Mouse (Mus musculus): ENCODE data around the gene Ulk4.

DNA sequence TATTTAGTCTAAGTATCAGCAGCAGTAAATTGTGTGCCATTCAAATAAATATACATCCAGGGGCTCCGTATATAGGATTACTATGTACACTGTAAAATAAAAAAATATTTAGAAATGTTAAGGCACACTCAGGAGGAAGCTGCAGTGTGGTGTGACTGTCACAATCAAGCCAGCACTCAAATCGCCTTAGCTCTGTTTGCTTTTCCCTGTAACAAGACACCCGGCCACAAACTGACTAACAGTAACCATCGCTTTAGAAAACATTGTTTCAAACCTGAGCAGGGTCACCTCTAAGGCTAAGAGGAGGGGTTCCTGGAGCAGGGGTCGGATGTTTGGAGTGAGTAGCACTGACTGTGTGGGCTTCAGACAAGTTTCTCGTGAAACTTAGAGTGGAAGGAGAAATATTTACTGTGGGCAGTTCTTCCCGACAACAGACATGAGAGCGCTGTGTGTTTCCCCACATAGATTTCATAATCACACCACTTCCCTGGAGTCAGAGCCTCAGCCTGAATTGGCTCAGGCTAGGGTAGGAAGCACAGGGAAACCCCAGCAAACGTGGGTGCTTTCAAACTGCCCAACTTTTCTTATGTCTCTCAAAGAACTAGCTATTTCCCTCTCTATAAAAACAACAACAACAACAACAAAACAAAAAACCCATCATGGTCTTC, 349.9 kb downstream of the Ulk4 start:
- TF ChIP-seq CTCF (conservative IDR thresholded peaks at IDR 0.05; ENCODE audit: low read length), result no peak
- TF ChIP-seq NANOG (IDR thresholded peaks at IDR 0.05; ENCODE audit: borderline replicate concordance, low read length), result no peak
- TF ChIP-seq POU5F1 (IDR thresholded peaks at IDR 0.05; ENCODE audit: borderline replicate concordance, low read length), result no peak

All from E14TG2a.4 (cell line).